Mouse (Mus musculus) lung, postnatal 0 days (tissue): ENCODE results near the gene Cmtm5.

Experiments
- CTCF ChIP-seq: IDR thresholded peaks from 2 replicates; pipeline ENCODE4 v1.5.1; 2016; ENCODE audit warnings: antibody characterized with exemption, mild to moderate bottlenecking
- EP300 ChIP-seq: IDR thresholded peaks from 2 replicates; pipeline ENCODE4 v1.6.1; 2016; ENCODE audit warnings: antibody characterized with exemption, mild to moderate bottlenecking, control low read depth

GRCm38 (mm10) chr14:54929801-54930200, 6.3 kb upstream of the Cmtm5 start:
- TF ChIP-seq CTCF (no peak), EP300 (no peak)
